Mouse (Mus musculus) megakaryocyte, embryonic 14.5 days (primary cell): ENCODE data around the gene Muc2.

Experiments
- FLI1 ChIP-seq: IDR thresholded peaks from 2 replicates; pipeline ENCODE4 v1.6.1; 2012; ENCODE audit warnings: low read length, inconsistent platforms, mixed read lengths
- GATA1 ChIP-seq: IDR thresholded peaks from 3 replicates; pipeline ENCODE4 v1.6.1; 2012; ENCODE audit warnings: mixed read lengths, low read length, inconsistent platforms, borderline replicate concordance

DNA sequence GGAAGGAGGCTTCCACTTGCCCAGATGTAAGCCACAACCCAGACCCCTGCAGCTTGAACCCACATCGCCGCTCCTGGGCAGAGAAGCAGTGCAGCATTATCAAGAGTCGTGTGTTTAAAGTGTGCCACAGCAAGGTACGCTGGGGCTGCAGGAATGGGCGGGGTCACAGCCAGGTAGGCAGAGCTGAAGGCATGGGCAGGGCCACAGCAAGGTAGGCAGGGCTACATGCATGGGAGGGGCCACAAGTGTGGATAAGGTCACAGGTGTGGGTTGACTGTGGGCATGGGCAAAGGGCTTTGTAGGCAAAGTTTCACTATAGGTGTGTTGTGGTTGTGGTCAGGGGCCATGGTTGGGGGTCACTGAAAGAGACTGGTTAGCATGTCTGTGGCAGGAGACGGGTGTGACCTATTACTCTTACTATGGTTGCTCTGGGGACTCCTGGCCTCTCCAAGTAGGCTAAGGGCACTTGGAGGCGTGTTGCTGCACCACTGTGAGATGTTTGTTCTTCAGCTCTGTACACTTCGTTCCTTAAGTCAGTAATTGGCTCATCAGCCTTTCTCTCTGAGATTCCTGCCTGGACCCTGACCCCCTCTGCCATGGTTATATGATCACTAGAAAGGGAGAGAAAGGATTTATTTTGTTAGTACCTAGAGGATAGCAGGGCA, 9.5 kb downstream of the Muc2 start:
- no peak for TF ChIP-seq GATA1
- TF ChIP-seq FLI1 = no peak
